In genomic region chr14:48458901-48459300, GRCm38 (mm10) we compare ENCODE assay signal across 12 mouse cellular contexts. TPM values are rescaled to one million over a fixed set of nuclear protein-coding genes. Genes with fewer than 3 reads are reported as not detected.
DNase-seq lines count a peak whose midpoint lies in the region; ATAC-seq and TF ChIP-seq lines count a peak whose summit lies in the region.
"Had no signal": no experiment of that assay in that cellular context is flagged by ENCODE, and none has a peak within 500 bp of the region (broad histone marks: within the 10 kb centered on the region; RNA-seq: fewer than 3 reads in every experiment).

No protein-coding gene starts in this region.

- no peak overlapping the region for H3K9ac ChIP-seq in liver, embryonic 12.5 days
- H3K9ac ChIP-seq in intestine, postnatal 0 days (ENCODE audit: low read depth, low read length), result no peak overlapping the region
- H3K9ac ChIP-seq: hindbrain, embryonic 15.5 days; liver, embryonic 13.5 days; neural tube, embryonic 15.5 days had no signal

- H3K36me3 ChIP-seq in liver, embryonic 12.5 days, result peaks cover 21% of the 10 kb centered on the region; the same call in 1 of the 2 replicates
- peaks cover 5% of the 10 kb centered on the region; the same call in 1 of the 2 replicates for H3K36me3 ChIP-seq in intestine, postnatal 0 days (ENCODE audit: control insufficient read depth, insufficient read depth)

- WGBS in liver, embryonic 12.5 days (ENCODE audit: insufficient replicate concordance), result 49% methylated on average over 9 of the region's 9 CpGs
- 84% methylated on average over 9 of the region's 9 CpGs for WGBS in intestine, postnatal 0 days

- H3K4me2 ChIP-seq in liver, embryonic 12.5 days, result 0 out of 2 replicates have a peak overlapping the region, but pooled peaks have one; percentile 3
- no peak overlapping the region for H3K4me2 ChIP-seq in intestine, postnatal 0 days (replicated peaks; ENCODE audit: low read depth)
- H3K4me2 ChIP-seq: hindbrain, embryonic 15.5 days; liver, embryonic 13.5 days; neural tube, embryonic 15.5 days had no signal

- no peak overlapping the region for H3K27ac ChIP-seq in liver, embryonic 12.5 days
- no peak overlapping the region for H3K27ac ChIP-seq in intestine, postnatal 0 days (ENCODE audit: low read depth, low read length)
- H3K27ac ChIP-seq: hindbrain, embryonic 15.5 days; layer of hippocampus, adult 2 months; liver, embryonic 13.5 days; neural tube, embryonic 15.5 days had no signal

- TF ChIP-seq CTCF in intestine, postnatal 0 days (IDR thresholded peaks at IDR 0.05; ENCODE audit: low read depth), result no peak

- no peak for ATAC-seq in liver, embryonic 12.5 days
- no peak for ATAC-seq in intestine, postnatal 0 days

- H3K4me1 ChIP-seq in liver, embryonic 12.5 days, result peaks cover 9% of the 10 kb centered on the region; the same call in 1 of the 2 replicates
- H3K4me1 ChIP-seq in intestine, postnatal 0 days (replicated peaks; ENCODE audit: control insufficient read depth, insufficient read depth, low read length), result no peaks in the 10 kb centered on the region

- DNase-seq in heart, adult 18-20 months, result peak; percentile 21 to 57
- no peak for DNase-seq in heart, postnatal 4 days
- DNase-seq in liver, result no peak
- DNase-seq in kidney, postnatal 36 days, result peak; percentile 23 to 42
- no peak for DNase-seq in urinary bladder, adult 2 months (ENCODE audit: low spot score)
- DNase-seq: cerebellum, postnatal 25 days; liver, embryonic 13.5 days had no signal

- no peaks in the 10 kb centered on the region for H3K27me3 ChIP-seq in liver, embryonic 12.5 days (replicated peaks)
- no peaks in the 10 kb centered on the region for H3K27me3 ChIP-seq in intestine, postnatal 0 days (replicated peaks; ENCODE audit: control insufficient read depth, insufficient read depth, low read length)
- H3K27me3 ChIP-seq: hindbrain, embryonic 15.5 days; liver, embryonic 13.5 days; neural tube, embryonic 15.5 days had no signal

- H3K4me3 ChIP-seq in liver, embryonic 12.5 days, result no peak overlapping the region
- no peak overlapping the region for H3K4me3 ChIP-seq in intestine, postnatal 0 days (ENCODE audit: low read depth, low read length)
- H3K4me3 ChIP-seq: hindbrain, embryonic 15.5 days; layer of hippocampus, adult 2 months; liver, embryonic 13.5 days; neural tube, embryonic 15.5 days had no signal

- no peaks in the 10 kb centered on the region for H3K9me3 ChIP-seq in liver, embryonic 12.5 days (replicated peaks)
- no peaks in the 10 kb centered on the region for H3K9me3 ChIP-seq in intestine, postnatal 0 days (ENCODE audit: control insufficient read depth)
- H3K9me3 ChIP-seq: hindbrain, embryonic 15.5 days; liver, embryonic 13.5 days; neural tube, embryonic 15.5 days had no signal

RNA-seq across cellular contexts. Expression of gene Tmem260, which starts 13.0 kb away (rescaled TPM):
- 10 to 100 TPM in 1 of 2 experiments, 1 to 10 TPM in 1; 8.6 to 12.2 TPM for total RNA-seq in heart, adult 18-20 months (2021)
- 10 to 100 TPM; 11.6 to 12.5 TPM for total RNA-seq in heart, postnatal 4 days (2021)
- 9.6 and 11.0 TPM in 2 replicates for polyA plus RNA-seq in liver, embryonic 12.5 days (2016; fragmentation: Nextera tagmentation; extraction: Ambion mirVana)
- polyA plus RNA-seq in urinary bladder, adult 2 months (2012; rRNA removed), result 13.8 and 14.6 TPM in 2 replicates
- 6.2 and 7.1 TPM in 2 replicates for polyA plus RNA-seq in intestine, postnatal 0 days (2015; fragmentation: Nextera tagmentation; extraction: Ambion mirVana)

Comparison
In these comparisons a context has a peak if more than half of its experiments do, and no peak if none do; other contexts are left out.
1. DNase-seq: peak in heart, adult 18-20 months (2 of 2) and kidney, postnatal 36 days (2 of 2); none in heart, postnatal 4 days (single experiment), liver (single experiment) and urinary bladder, adult 2 months (single experiment).